Mouse (Mus musculus) granulocyte monocyte progenitor cell, adult 5-6 weeks (primary cell): ENCODE results near the gene Mecom. TPM values are rescaled to one million over a fixed set of nuclear protein-coding genes. Genes with fewer than 3 reads are reported as not detected.
A peak's percentile ranks its signal among the peaks of the same experiment; 100 is the strongest.

Experiments used
- ATAC-seq: replicated peaks from 2 replicates; pipeline ENCODE4 v1.8.0; 2016; ENCODE audit warnings: mild to moderate bottlenecking, moderate TSS enrichment, inconsistent platforms; ENCODE audit not compliant: poor library complexity, severe bottlenecking
- total RNA-seq, 2 experiments: library from RNA; stranded (forward) in 1 of 2; stranded (reverse) in 1 of 2; fragments of 200-712, 200-1000 nt in 1 of 2; fragments of >200 nt in 1 of 2; fragmentation: Nextera tagmentation in 1 of 2; gene quantifications; 2 replicates each; pipeline ENCODE4 v1.2.3; 2014 to 2017

Gene Mecom
- total RNA-seq, 2 experiments from 2014 or later: 0.72 TPM; not detected in 1

DNA sequence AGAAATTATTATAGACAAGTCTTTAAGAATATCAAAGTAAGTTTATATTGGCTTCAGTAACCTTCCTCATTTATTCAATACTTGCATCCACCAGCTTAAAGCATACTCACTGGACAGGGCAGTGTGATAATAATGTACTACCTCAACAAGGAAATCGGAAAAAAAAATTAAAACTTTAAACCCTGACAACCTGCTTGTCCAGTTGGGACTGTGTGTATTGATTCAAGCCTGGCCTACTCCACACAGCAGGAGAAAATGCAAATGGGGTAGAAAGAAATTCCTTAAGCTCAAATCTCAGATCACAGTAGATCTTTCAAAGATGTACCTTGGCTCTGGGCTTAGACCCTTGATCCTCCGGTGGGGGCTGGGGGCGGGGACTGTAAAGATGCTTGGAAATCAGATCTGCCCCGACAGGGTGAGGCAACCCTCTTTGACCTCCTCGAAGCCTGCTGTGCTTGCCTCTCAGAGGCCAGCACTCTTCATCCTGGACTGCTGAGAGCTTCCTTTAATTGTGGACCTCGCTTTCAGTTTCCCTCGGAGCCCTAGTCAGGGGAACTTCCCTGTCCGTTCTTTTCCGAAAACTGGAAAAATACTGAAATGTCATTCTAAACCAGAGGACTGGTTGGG lies 49.5 kb downstream of the Mecom start:
- peak; percentile 52 for ATAC-seq

DNA sequence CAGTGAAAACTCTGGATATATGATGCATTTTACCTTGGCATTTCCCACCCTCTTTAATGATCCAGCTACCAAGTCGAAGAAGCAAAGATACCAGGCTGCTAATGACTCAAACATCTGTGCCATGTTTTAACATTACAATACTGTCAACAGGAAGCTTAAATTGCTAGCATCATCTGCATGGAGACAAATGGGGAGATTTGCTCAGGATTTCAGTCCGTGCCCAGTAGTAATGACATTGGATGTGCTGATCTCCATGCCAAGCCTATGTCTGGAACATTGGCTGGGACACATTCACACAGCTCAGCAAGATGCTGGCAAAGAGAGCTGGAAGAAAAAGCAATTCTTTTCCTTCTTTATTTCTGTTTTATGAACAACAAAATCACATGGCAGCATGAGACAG lies 53.4 kb downstream of the Mecom start:
- no peak for ATAC-seq

DNA sequence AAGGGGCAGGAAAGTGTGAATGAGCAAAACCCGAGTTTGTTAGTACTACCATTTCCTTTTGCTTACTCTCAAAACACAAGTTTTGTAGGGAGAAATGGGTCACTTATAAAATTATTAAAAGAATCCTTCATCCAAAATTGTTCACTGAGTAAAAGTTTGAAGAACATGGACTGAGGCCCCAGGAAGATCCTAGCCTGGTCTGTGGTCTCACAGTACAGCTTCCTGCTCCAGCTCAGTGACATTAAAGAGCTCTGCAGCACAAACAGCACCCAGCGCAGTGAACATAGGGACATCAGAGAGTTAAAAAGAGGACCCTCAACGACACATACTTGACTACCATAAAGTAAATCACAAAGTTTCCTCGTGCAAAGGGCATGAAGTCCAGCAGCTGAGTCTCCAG lies 59.0 kb downstream of the Mecom start:
- no peak for ATAC-seq

GRCm38 (mm10) chr3:30486422-30486821 lies 61.4 kb downstream of the Mecom start:
- no peak for ATAC-seq

DNA sequence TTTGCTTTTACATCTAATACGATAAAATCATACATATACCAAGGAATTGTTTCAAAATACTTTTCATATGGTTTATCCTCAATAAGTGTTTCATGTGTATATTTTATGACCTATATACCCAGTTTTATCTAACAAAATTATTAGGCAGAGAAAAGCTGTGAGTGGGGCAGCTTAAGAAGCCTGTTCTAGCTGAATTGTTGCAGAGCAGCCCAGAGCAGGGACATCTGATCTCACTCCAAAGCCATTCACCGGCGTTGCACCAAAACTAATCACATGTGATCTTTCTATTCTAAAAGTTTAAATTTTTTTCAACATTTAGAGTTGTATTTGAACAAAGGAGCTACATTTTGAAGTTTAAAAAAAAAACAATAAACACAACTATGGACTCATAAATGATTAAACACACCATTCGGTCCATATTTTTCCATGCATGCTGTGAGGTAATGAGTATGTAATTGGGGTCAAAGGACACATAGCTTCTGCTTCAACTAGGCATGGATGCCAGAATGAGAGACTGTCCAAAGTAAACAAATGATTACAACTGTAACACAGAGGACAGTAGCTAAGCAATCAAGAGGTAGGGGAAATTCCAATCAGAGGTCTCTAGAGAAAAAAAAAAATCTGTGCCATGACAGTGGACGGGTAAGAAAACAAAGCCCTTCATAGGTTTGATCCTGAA lies 64.7 kb downstream of the Mecom start:
- no peak for ATAC-seq

GRCm38 (mm10) chr3:30481682-30482081 lies 66.1 kb downstream of the Mecom start:
- ATAC-seq: no peak

DNA sequence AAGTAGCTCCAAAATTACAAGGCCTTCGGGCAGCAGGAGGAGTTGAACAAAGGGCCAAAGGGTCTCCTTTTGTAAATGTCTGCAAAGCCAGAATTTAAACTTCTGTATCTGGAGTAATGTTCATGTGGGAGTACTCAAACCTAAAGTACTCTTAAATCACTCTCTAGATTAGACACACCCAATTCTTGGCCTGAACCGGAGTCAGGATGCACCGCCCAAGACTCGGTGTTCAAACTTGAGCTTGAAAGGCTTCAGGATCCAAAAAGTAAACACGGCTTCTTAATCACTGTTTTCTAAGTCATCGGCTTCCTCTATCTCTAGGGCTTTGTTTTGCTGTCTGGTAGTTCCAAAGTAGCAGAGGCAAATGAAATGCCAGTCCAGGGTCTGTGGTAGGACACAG lies 67.3 kb downstream of the Mecom start:
- no peak for ATAC-seq

- no peak for ATAC-seq
These were observed 69.6 kb downstream of the Mecom start for GRCm38 (mm10) chr3:30478252-30478651.

GRCm38 (mm10) chr3:30477008-30477407 lies 70.8 kb downstream of the Mecom start:
- ATAC-seq: no peak

- no peak for ATAC-seq
These were observed 72.2 kb downstream of the Mecom start for GRCm38 (mm10) chr3:30475591-30475990.

DNA sequence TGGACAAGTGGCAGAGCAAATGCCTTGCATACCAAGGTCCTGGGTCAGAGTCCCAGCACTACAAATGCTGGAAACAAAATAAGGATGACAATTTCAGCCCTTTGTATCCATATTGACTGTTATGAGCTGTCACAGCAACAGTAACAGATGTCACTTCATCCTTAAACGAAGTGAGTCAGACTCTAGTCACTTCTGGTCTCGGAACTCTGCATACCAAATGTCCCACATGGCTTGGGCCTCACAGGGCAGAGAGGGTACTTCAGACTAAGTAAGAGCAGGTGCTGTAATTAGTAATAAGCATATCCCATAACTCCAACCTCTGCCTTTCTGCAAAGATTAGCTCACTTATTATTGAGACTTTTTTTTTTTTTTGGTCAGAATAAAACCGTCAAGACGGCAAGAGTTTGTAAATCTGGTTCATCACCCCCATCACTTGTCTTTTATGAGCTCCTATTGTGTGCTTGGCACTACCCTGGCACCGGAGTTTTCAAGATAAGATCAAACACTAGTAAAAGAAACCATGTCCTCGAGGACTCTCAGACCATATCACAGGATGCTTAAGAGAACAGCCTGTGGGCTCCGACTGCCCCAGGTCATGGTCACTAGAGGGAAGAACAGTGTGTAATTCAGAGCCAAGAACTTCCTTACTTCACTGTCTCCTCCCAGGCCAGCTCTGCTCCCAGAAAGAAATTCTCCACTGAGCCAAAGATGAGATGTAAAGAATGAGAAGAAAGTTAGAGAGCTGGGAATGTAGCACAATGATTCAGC lies 79.6 kb downstream of the Mecom start:
- ATAC-seq: no peak

GRCm38 (mm10) chr3:30466031-30466650 lies 81.7 kb downstream of the Mecom start:
- ATAC-seq: no peak

DNA sequence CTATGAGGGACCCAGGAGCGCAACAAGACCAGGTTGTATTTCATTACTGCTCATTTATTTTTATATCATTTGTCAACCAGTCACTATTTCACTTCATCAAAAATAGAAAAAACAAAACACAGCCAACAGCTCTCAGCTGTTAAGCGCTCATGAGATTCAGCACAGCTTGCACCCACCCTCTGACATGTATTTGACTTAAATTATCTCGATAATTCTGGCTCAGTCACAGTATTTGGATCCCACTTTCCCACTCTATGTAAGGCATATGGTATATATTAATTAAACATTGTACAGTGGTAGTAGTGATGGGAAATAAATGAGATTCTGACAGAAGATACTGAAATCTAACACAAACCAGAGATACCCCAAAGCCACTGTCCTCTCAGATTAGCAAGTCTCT lies 83.3 kb downstream of the Mecom start:
- ATAC-seq: no peak

GRCm38 (mm10) chr3:30461831-30462230 lies 86.0 kb downstream of the Mecom start:
- ATAC-seq: no peak

DNA sequence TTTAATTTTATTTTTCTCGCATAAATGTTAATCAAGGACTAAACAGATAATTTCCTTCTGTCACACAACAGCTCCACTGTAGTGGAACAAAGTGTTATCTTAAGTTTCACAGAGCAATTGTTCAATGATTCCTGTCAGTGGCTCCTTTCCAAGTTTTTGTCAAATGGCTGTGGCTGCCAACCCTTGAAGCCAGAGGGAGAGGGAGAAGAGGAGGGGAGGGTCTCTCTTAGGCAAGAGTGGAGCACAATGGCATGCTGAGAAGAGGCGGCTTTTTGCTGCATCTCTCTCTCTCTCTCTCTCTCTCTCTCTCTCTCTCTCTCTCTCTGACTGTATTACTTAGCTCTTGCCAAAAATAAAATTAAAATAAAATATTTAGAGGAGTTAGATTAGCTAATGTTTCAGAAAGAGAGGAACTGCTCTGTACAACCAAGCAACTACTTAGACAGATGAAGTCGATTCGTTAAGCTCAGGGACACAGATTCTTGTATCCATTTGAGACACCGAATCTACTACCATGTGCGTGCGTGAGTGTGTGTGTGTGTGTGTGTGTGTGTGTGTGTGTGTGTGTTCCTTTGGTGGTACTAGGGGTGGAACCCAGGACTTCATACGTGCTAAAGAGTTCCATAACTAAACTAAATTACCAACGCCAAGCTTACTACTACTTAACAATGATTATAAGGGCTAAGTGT lies 86.8 kb downstream of the Mecom start:
- no peak for ATAC-seq

GRCm38 (mm10) chr3:30459626-30460025 lies 88.2 kb downstream of the Mecom start:
- ATAC-seq: no peak

GRCm38 (mm10) chr3:30457975-30458678 lies 89.7 kb downstream of the Mecom start:
- ATAC-seq: no peak

- peak; percentile 81 for ATAC-seq
These were observed 91.9 kb downstream of the Mecom start for GRCm38 (mm10) chr3:30455902-30456301.

DNA sequence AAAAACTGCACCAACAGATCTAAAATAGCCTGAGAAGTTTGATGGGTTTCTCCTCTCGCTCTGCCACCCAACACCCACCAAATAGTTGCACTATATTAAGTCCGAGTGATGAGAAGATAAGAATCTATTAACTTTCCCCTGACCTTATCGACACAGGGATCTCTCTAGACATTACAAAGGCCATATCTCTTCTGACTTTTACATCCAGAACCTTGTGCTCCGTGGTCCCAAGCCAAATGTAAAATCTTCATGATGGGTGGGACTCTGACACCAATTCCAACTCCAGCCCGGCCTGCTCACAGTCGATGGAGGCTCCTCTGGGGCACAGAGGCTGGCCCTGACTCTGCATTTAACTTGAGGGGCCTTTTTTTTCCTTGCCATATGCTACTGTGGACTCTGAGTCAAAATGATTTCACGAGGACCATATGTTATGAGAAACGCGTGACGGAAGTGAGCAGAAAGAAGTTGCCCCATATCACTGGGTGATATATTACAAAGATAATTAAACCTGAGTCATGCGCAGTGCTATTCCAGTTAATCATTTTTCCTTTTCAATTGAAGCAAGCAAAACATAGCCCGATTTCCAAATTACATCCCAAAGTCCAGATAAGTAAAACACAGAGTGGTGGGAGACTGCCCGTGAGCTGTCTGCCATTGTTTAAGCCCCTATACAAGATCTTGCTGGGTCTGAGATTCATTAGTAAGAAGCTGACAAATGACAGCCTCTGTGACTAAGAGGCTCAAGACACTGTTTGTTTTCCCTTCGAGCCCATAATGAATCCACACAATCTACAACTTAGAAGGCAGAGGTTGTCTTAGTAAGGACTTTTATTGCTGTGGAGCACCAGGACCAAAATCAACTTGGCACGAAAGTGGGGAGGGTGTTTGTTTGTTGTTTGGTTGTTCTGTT lies 94.0 kb downstream of the Mecom start:
- ATAC-seq: no peak
